Comparison of ENCODE assay signal across 10 mouse cellular contexts in genomic region chr2:129624246-129624918, GRCm38 (mm10). TPM values are rescaled to one million over a fixed set of nuclear protein-coding genes. Genes with fewer than 3 reads are reported as not detected.
DNase-seq lines count a peak whose midpoint lies in the region; ATAC-seq and TF ChIP-seq lines count a peak whose summit lies in the region.
"Had no signal": no experiment of that assay in that cellular context is flagged by ENCODE, and none has a peak within 500 bp of the region (broad histone marks: within the 10 kb centered on the region; RNA-seq: fewer than 3 reads in every experiment).

No protein-coding gene starts in this region.

- peaks cover 8% of the 10 kb centered on the region; the same call in 1 of the 2 replicates for H3K4me1 ChIP-seq in heart, embryonic 16.5 days (ENCODE audit: control insufficient read depth, insufficient read depth, low read length)
- H3K4me1 ChIP-seq in embryonic facial prominence, embryonic 10.5 days: peaks cover 9% of the 10 kb centered on the region
- H3K4me1 ChIP-seq in hindbrain, embryonic 12.5 days: peaks cover 11% of the 10 kb centered on the region
- H3K4me1 ChIP-seq in thymus, adult 2 months (replicated peaks; ENCODE audit: control insufficient read depth, insufficient read depth, low read length): no peaks in the 10 kb centered on the region

- no peaks in the 10 kb centered on the region for H3K9me3 ChIP-seq in heart, embryonic 16.5 days (replicated peaks; ENCODE audit: control insufficient read depth, low read length)
- H3K9me3 ChIP-seq in embryonic facial prominence, embryonic 10.5 days: no peaks in the 10 kb centered on the region
- no peaks in the 10 kb centered on the region for H3K9me3 ChIP-seq in hindbrain, embryonic 12.5 days (replicated peaks)
- H3K9me3 ChIP-seq: G1E; megakaryocyte, embryonic 14.5 days had no signal

- 67% methylated on average over 13 of the region's 13 CpGs for WGBS in heart, embryonic 16.5 days
- WGBS in embryonic facial prominence, embryonic 10.5 days: 76% methylated on average over 13 of the region's 13 CpGs
- WGBS in hindbrain, embryonic 12.5 days: 59% methylated on average over 13 of the region's 13 CpGs
- 92% methylated on average over 13 of the region's 13 CpGs for WGBS in thymus, adult 2 months

- H3K4me3 ChIP-seq in heart, embryonic 16.5 days (ENCODE audit: low read length): no peak overlapping the region
- no peak overlapping the region for H3K4me3 ChIP-seq in embryonic facial prominence, embryonic 10.5 days
- no peak overlapping the region for H3K4me3 ChIP-seq in hindbrain, embryonic 12.5 days
- H3K4me3 ChIP-seq in thymus, adult 2 months (ENCODE audit: control insufficient read depth, insufficient read depth, low read length): no peak overlapping the region
- H3K4me3 ChIP-seq: megakaryocyte, embryonic 14.5 days had no signal

- no peak overlapping the region for H3K27ac ChIP-seq in heart, embryonic 16.5 days (ENCODE audit: low read length)
- no peak overlapping the region for H3K27ac ChIP-seq in embryonic facial prominence, embryonic 10.5 days (replicated peaks)
- H3K27ac ChIP-seq in hindbrain, embryonic 12.5 days: no peak overlapping the region
- H3K27ac ChIP-seq in thymus, adult 2 months (ENCODE audit: control insufficient read depth, insufficient read depth, low read length): no peak overlapping the region

- 0 out of 2 replicates have a peak, but pooled peaks cover 3% of the 10 kb centered on the region for H3K36me3 ChIP-seq in heart, embryonic 16.5 days (ENCODE audit: control insufficient read depth, insufficient read depth)
- H3K36me3 ChIP-seq in embryonic facial prominence, embryonic 10.5 days (replicated peaks): peaks cover 12% of the 10 kb centered on the region; the same call in 1 of the 2 replicates
- no peaks in the 10 kb centered on the region for H3K36me3 ChIP-seq in hindbrain, embryonic 12.5 days
- no peaks in the 10 kb centered on the region for H3K36me3 ChIP-seq in thymus, adult 2 months (ENCODE audit: control insufficient read depth, insufficient read depth, low read length)
- H3K36me3 ChIP-seq: G1E had no signal

- TF ChIP-seq POLR2A in thymus, adult 2 months (IDR thresholded peaks at IDR 0.05; ENCODE audit: control insufficient read depth, extremely low read depth, insufficient read depth, low read length, poor library complexity): no peak

- H3K27me3 ChIP-seq in heart, embryonic 16.5 days (ENCODE audit: control insufficient read depth, insufficient read depth, low read length): no peaks in the 10 kb centered on the region
- no peaks in the 10 kb centered on the region for H3K27me3 ChIP-seq in embryonic facial prominence, embryonic 10.5 days (replicated peaks; ENCODE audit: low read depth, poor library complexity, severe bottlenecking)
- no peaks in the 10 kb centered on the region for H3K27me3 ChIP-seq in hindbrain, embryonic 12.5 days
- no peaks in the 10 kb centered on the region for H3K27me3 ChIP-seq in thymus, adult 2 months (ENCODE audit: control insufficient read depth, insufficient read depth, low read length)

- no peak for DNase-seq in heart, postnatal 14 days
- peak; percentile 18 for DNase-seq in embryonic facial prominence, embryonic 10.5 days (ENCODE audit: low spot score)
- peak; percentile 59 for DNase-seq in lung, postnatal 36 days
- no peak for DNase-seq in thymus, adult 2 months
- no peak for DNase-seq in right cerebral cortex, postnatal 4 days
- no peak for DNase-seq in thymus, postnatal 0 days (ENCODE audit: low spot score)

- H3K9ac ChIP-seq in heart, embryonic 16.5 days (ENCODE audit: low read length): no peak overlapping the region
- no peak overlapping the region for H3K9ac ChIP-seq in hindbrain, embryonic 12.5 days

- intact Hi-C loops in heart, postnatal 14 days (cut with DNase I): no loop called here

- 0 out of 2 replicates have a peak, but pooled peaks have one; percentile 26 for ATAC-seq in heart, embryonic 16.5 days (replicated peaks; ENCODE audit: extremely low read depth, insufficient read depth, low FRiP score)
- ATAC-seq in hindbrain, embryonic 12.5 days (ENCODE audit: low FRiP score): peak; percentile 46; the same call in 1 of the 2 replicates

- TF ChIP-seq CTCF in thymus, adult 2 months (IDR thresholded peaks at IDR 0.05; ENCODE audit: borderline replicate concordance, control insufficient read depth, extremely low read depth, insufficient read depth, low read length, poor library complexity): no peak

- H3K4me2 ChIP-seq in heart, embryonic 16.5 days (ENCODE audit: low read depth, low read length): no peak overlapping the region
- H3K4me2 ChIP-seq in hindbrain, embryonic 12.5 days (replicated peaks): no peak overlapping the region

RNA-seq across cellular contexts. Expression of gene Sirpa, which starts 31.7 kb away (rescaled TPM):
- polyA plus RNA-seq in heart, embryonic 16.5 days (2015; fragmentation: Nextera tagmentation; extraction: Ambion mirVana): 14.7 and 15.8 TPM in 2 replicates
- 10 to 100 TPM; 27.1 to 28.7 TPM for total RNA-seq in heart, postnatal 14 days (2021)
- polyA plus RNA-seq in embryonic facial prominence, embryonic 10.5 days (2016; fragmentation: Nextera tagmentation; extraction: Ambion mirVana): 17.0 and 17.4 TPM in 2 replicates
- 27.5 and 29.2 TPM in 2 replicates for polyA plus RNA-seq in hindbrain, embryonic 12.5 days (2016; fragmentation: Nextera tagmentation; extraction: Ambion mirVana)
- polyA plus RNA-seq in thymus, adult 2 months (2012; rRNA removed): 56.0 and 63.1 TPM in 2 replicates
- polyA plus RNA-seq in thymus, postnatal 0 days (2015; fragmentation: Nextera tagmentation; extraction: Ambion mirVana): 20.5 and 22.5 TPM in 2 replicates
- polyA plus RNA-seq: G1E had no signal

Comparison
In these comparisons a context has a peak if more than half of its experiments do, and no peak if none do; other contexts are left out.
1. DNase-seq: peak in embryonic facial prominence, embryonic 10.5 days (single experiment) and lung, postnatal 36 days (single experiment); none in heart, postnatal 14 days (0 of 2), thymus, adult 2 months (single experiment), right cerebral cortex, postnatal 4 days (single experiment) and thymus, postnatal 0 days (single experiment).